Mouse (Mus musculus) thymus, postnatal 0 days (tissue): ENCODE results near the gene Unc13b. TPM values are rescaled to one million over a fixed set of nuclear protein-coding genes. Genes with fewer than 3 reads are reported as not detected.
"Not testable (repeated sequence)": the region's sequence is repeated elsewhere in the genome, so short reads cannot be mapped to it uniquely, and the experiment has no call there.

Source experiments
- DNase-seq: peaks from one replicate; pipeline ENCODE4 v3.0.0-alpha.2; 2015; ENCODE audit warnings: low spot score
- polyA plus RNA-seq: library from polyadenylated mRNA; unstranded; fragments of >200 nt; fragmentation: Nextera tagmentation; extraction: Ambion mirVana; gene quantifications from 2 replicates; pipeline ENCODE4 v1.2.1, GENCODE M21; 2015

Gene Unc13b
- polyA plus RNA-seq, 1 experiment from 2014 or later, result 0.29 TPM

- no peak for DNase-seq
Measured at GRCm38 (mm10) chr4:43089950-43090349, 31.2 kb downstream of the Unc13b start.

DNA sequence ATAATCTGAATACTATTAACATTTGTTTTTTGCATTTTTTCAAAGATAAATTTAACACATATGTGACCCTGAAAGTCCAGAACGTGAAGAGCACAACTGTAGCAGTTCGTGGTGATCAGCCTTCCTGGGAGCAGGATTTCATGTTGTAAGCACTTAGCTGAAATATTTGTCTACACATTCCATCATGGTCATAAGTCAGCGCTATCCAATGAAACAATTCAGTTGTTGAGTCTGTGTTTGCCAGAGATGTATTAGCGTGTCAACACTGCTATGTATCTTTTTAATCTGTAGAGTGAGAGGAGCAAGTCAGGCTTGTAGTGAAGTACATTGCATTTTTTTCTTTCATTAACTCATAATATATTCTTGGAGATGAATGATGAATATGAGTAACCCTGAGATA lies 32.4 kb downstream of the Unc13b start:
- no peak for DNase-seq

DNA sequence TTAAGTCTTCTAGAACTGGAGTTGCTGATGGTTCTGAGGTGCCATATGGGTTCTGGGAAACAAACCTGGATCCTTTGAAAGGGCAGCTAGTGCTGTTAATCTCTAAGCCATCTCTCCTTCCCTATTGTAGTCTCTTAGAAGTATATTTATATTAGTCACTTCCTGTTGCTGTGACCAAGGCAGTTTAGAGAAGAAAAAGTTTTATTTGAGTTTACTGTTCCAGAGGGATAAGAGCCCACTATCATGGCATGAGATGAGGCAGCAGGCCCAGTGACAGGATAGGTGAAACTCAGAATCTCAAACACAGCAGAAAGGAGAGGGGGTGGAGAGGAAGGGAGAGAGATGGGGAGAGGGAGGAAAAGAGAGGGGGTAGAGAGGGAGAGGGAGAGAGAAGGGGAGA lies 54.7 kb downstream of the Unc13b start:
- no peak for DNase-seq

GRCm38 (mm10) chr4:43114512-43114911 lies 55.8 kb downstream of the Unc13b start:
- DNase-seq, result no peak

- DNase-seq, result peak; percentile 24
Measured at GRCm38 (mm10) chr4:43114946-43115345, 56.2 kb downstream of the Unc13b start.

GRCm38 (mm10) chr4:43116249-43116648 lies 57.5 kb downstream of the Unc13b start:
- DNase-seq, result no peak

DNA sequence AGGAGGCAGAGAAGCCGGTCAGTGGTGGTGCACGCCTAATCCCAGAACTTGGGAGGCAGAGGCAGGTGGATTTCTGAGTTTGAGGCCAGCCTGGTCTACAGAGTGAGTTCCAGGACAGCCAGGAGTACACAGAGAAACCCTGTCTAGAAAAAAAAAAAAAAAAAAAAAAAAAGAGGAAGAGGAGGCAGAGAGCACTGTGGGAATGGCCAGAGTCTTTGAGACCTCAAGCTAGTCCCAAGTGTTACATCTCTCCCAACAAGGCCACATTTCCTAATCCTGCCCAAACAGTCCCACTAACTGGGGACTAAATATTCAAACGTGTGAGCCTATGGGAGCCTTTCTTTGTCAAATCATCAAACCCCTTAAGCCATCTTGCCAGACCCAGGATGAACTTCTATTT lies 71.0 kb downstream of the Unc13b start:
- no peak for DNase-seq

- no peak for DNase-seq
Measured at GRCm38 (mm10) chr4:43142610-43143009, 83.9 kb downstream of the Unc13b start.

GRCm38 (mm10) chr4:43152413-43152812 lies 93.7 kb downstream of the Unc13b start:
- DNase-seq, result not testable (repeated sequence)

DNA sequence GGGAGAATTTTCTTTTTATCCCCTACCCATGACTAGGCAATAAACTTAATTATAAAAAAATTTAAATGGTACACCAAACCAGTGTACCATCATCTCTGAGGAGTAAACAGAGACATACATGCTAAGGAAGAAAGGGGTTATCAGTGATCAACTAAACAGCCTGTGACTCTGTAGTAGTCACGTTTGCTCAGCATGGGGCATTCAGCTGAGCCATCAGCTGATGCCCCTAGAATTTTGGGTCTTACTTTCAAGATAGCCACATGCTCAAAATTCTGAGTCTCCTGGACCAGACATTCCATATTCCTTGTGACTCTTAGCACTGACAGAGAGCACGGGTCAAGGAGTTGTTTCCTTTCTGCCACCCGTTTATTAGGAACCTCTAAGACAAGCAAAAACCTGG lies 101.3 kb downstream of the Unc13b start:
- DNase-seq, result no peak

GRCm38 (mm10) chr4:43161124-43161657 lies 102.4 kb downstream of the Unc13b start:
- DNase-seq, result no peak

DNA sequence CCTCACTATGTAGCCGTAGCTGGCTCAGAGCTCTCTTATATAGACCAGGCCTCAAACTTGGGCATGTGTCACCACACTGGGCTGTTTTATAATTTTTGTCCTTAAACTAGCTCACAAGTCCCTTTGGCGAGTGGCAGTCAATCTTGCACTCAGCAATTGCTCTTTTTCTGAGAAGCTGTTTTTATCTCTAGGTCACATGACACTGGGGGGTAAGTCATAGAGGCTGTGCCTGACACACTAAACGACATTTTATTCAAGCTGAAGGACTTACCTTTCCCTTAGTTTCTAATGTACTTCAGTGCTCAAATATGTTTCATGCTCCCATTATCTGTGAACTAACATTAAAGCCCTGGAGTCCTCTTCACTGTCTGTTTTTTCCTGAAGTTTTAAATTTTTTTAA lies 104.5 kb downstream of the Unc13b start:
- no peak for DNase-seq

DNA sequence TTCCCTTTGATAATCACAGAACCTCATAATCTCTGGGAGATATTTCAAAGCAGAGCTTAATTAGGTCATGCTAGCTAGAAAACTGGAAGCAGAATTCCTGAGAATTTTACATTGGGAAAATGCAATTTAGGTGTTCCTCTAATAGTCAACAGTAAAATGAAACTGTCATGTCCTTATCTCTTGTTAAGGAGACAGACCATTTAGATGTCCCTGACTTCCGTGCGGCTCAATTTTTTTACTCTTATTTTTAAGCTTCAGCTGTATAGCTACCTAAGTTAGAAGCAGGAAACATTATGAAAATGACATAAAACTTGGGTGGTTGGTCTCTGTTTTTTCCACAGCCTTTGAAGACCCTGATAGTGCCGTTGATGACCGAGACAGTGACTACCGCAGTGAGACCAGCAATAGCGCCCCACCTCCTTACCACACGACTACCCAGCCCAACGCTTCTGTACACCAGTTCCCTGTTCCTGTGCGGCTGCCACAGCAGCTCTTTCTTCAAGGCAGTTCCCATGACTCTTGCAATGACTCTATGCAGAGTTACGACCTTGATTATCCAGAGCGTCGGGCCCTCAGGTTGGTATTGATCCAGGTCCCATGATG lies 106.8 kb downstream of the Unc13b start:
- DNase-seq, result no peak

GRCm38 (mm10) chr4:43170028-43170427 lies 111.3 kb downstream of the Unc13b start:
- DNase-seq, result no peak

DNA sequence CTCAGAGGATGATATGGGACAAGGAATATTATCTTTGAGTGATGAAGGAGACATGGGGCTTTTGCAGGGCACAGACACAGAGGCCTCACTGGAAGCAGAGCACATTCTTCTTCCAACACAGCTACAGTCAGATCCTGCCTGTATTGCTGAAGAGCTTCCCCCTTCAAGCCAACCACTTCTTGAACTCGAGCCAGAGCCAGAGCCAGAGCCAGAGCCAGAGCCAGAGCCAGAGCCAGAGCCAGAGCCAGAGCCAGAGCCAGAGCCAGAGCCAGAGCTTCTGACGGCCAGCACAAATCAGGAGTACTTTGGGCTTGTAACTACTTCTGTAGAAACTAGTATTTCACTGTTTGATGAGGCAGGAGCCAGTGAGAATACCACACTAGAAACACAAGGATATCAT lies 118.4 kb downstream of the Unc13b start:
- no peak for DNase-seq

DNA sequence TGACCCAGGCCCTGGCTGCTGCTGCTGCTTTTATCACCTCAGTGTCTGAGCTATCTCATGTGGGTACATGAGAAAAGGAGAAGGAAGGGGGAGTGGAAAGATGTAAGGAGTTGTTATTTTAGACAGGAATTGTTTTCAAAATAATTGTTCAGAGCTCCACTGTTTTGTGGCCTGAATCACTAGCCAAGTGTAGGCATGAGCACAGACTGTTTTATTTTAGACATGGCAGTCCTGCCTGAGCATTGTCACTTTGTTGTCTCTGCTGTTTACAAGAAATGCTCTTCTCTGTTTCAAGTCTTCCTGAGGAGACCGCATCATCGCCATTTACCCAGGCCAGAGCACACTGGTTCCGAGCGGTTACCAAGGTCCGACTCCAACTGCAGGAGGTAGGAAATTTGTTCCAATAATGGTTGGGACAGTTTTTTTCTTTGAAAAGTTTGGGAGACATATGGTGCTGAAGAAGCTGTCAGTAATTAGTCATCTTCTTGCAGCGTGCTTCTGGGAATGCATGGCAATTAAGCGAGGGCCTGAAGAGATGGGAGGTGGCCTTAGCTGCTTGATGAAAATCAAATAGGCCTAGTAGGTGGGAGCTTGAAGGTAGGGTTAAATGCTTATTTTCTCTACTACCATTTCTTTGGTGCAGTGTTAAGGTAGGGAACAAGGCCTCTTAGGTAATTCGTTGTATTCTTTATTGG lies 123.9 kb downstream of the Unc13b start:
- DNase-seq, result no peak

DNA sequence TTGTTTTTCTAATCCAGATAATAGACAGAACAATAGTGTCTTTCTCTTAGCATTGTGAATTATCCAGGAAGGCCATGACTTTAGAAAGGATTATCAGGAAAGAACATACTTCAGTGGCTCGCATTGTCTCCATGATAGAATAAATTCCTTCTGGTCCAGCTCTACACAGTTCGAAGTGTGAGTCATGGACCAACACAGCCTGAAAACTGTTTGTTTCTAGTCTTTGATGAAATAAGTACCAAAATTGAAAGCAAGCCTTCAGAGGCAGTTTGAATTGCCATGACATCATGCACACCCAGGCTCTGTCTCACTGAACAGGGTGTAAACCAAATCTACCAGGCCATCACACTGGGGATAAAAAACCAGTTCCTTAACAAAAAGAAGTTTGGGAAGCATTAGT lies 128.7 kb downstream of the Unc13b start:
- DNase-seq, result no peak

DNA sequence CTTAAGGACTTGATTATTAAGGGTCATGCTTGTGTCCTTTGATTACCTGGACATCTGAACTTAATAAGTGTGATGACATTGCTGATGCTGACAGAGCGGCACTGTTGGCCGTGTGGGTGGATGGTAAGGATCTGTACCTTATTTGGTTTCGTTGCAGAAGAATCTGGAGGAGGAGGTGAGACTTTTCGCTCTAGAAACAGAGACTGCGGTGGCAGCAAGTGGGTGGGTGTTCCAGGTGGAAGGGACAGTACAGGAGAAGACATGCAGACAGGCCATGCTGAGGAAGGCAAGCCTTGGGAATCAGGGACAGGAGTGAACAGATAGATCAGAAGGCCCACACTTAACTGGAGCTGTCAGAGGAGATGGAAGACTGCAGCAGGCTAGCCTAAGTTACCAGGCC lies 130.6 kb downstream of the Unc13b start:
- DNase-seq, result no peak

DNA sequence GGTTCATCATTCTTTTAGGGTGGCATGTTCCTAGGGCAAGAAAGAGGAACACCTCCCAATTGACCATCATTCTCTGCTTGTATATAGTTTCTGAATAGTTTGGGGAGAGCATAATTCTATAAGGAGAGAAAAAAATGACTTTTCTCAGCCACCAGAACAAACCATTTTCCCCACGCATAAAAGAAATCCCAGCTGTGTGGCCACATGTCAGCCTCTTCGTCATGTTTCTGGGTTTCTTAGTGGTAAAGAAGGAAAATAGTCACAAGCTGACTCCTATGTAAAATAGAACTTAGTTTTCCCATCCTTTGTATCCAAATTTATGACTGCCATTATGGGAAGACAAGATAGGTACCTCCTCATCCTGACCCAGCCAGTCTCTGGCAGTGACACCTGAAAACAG lies 146.2 kb downstream of the Unc13b start:
- DNase-seq, result no peak

GRCm38 (mm10) chr4:43205571-43205970 lies 146.8 kb downstream of the Unc13b start:
- DNase-seq, result no peak

- DNase-seq, result no peak
Measured at GRCm38 (mm10) chr4:43206989-43207388, 148.2 kb downstream of the Unc13b start.

- DNase-seq, result no peak
Measured at GRCm38 (mm10) chr4:43209081-43209579, 150.4 kb downstream of the Unc13b start.

- no peak for DNase-seq
Measured at GRCm38 (mm10) chr4:43209673-43210072, 150.9 kb downstream of the Unc13b start.
